Mouse (Mus musculus) adrenal gland, adult 2 months (tissue): Measurements from ENCODE around the gene Dnase1l3. TPM values are rescaled to one million over a fixed set of nuclear protein-coding genes. Genes with fewer than 3 reads are reported as not detected.
"Not testable (repeated sequence)": the region's sequence is repeated elsewhere in the genome, so short reads cannot be mapped to it uniquely, and the experiment has no call there.

Experiments used
- DNase-seq: peaks from one replicate; pipeline ENCODE4 v3.0.0; 2021
- polyA plus RNA-seq: library from polyadenylated mRNA; depleted of rRNA; stranded (reverse); fragments of >200 nt; gene quantifications from 2 replicates; pipeline ENCODE4 v1.2.3, GENCODE M21; 2012
- total RNA-seq, 2 experiments: library from RNA; stranded (reverse); gene quantifications; 2 replicates each; pipeline ENCODE4 v1.2.3; 2021

Dnase1l3 gene
- total and polyA plus RNA-seq, 3 experiments: 0.24 to 1.5 (median 0.63) TPM

GRCm38 (mm10) chr14:8011938-8012337, 17.6 kb upstream of the Dnase1l3 start:
- DNase-seq: no peak

GRCm38 (mm10) chr14:8011297-8011696, 16.9 kb upstream of the Dnase1l3 start:
- DNase-seq: no peak

GRCm38 (mm10) chr14:8007923-8008322, 13.6 kb upstream of the Dnase1l3 start:
- DNase-seq: no peak

- no peak for DNase-seq
These were observed 13.1 kb upstream of the Dnase1l3 start for GRCm38 (mm10) chr14:8007486-8007885.

- DNase-seq: peak; percentile 75
These were observed 12.7 kb upstream of the Dnase1l3 start for GRCm38 (mm10) chr14:8007084-8007483.

GRCm38 (mm10) chr14:8006061-8006460, 11.7 kb upstream of the Dnase1l3 start:
- not testable (repeated sequence) for DNase-seq

GRCm38 (mm10) chr14:8003727-8004670, 9.6 kb upstream of the Dnase1l3 start:
- DNase-seq: peak; percentile 73

GRCm38 (mm10) chr14:8003093-8003670, 8.8 kb upstream of the Dnase1l3 start:
- DNase-seq: peak; percentile 67

- DNase-seq: peak; percentile 92
These were observed 8.2 kb upstream of the Dnase1l3 start, which contains the start of gene Abhd6 for GRCm38 (mm10) chr14:8002432-8003092. Abhd6 (plus strand) TSS chr14:8002902.

GRCm38 (mm10) chr14:8000831-8001685, 6.7 kb upstream of the Dnase1l3 start:
- no peak for DNase-seq

GRCm38 (mm10) chr14:8000247-8000646, 5.9 kb upstream of the Dnase1l3 start:
- no peak for DNase-seq

- DNase-seq: no peak
These were observed 5.1 kb upstream of the Dnase1l3 start for GRCm38 (mm10) chr14:7999435-7999834.

- DNase-seq: no peak
These were observed 4.7 kb upstream of the Dnase1l3 start for GRCm38 (mm10) chr14:7999030-7999429.

- DNase-seq: peak; percentile 91
These were observed 2.9 kb upstream of the Dnase1l3 start for GRCm38 (mm10) chr14:7997255-7997696.

GRCm38 (mm10) chr14:7992158-7992557, 2.2 kb downstream of the Dnase1l3 start:
- no peak for DNase-seq

- no peak for DNase-seq
These were observed 3.1 kb downstream of the Dnase1l3 start for GRCm38 (mm10) chr14:7991108-7991776.

GRCm38 (mm10) chr14:7989961-7990360, 4.4 kb downstream of the Dnase1l3 start:
- no peak for DNase-seq

GRCm38 (mm10) chr14:7989371-7989770, 5.0 kb downstream of the Dnase1l3 start:
- no peak for DNase-seq

- DNase-seq: no peak
These were observed 7.5 kb downstream of the Dnase1l3 start for GRCm38 (mm10) chr14:7986913-7987312.

GRCm38 (mm10) chr14:7981226-7981625, 13.1 kb downstream of the Dnase1l3 start:
- no peak for DNase-seq

- no peak for DNase-seq
These were observed 16.2 kb downstream of the Dnase1l3 start for GRCm38 (mm10) chr14:7978183-7978582.
